Mouse (Mus musculus) liver, postnatal 0 days (tissue): ENCODE measurements at regions not wholly inside any gene's neighbourhood (a gene's known extent, or its start where the extent isn't known, plus 50 kb on each side); places are given as distances from the start of the nearest gene placed in this dataset.

ENCODE experiments used
- ATAC-seq: fragments of 200-750 bp; cut with Nextera tagmentation; 2 replicates; pipeline ENCODE4 v1.8.0; 2017; ENCODE audit warnings: mild to moderate bottlenecking, moderate library complexity
- DNase-seq: peaks from one replicate; pipeline ENCODE4 v3.0.0-alpha.2; 2016
- H3K27ac ChIP-seq: fragments of 300-500 bp; sonication (generic); 2 replicates; pipeline ENCODE4 v1.5.1; 2014; ENCODE audit warnings: antibody characterized with exemption, moderate library complexity, mild to moderate bottlenecking, low read depth
- H3K27me3 ChIP-seq: fragments of 300-500 bp; sonication (generic); 2 replicates; pipeline ENCODE4 v1.6.1; 2014; ENCODE audit warnings: low read length, control low read depth, mixed read lengths; ENCODE audit not compliant: insufficient read depth
- H3K36me3 ChIP-seq: fragments of 300-500 bp; sonication (generic); replicated peaks from 2 replicates; pipeline ENCODE4 v1.6.1; 2014; ENCODE audit warnings: mild to moderate bottlenecking, control low read depth, low read length, moderate library complexity, mixed read lengths; ENCODE audit not compliant: insufficient read depth
- H3K4me1 ChIP-seq: fragments of 300-500 bp; sonication (generic); 2 replicates; pipeline ENCODE4 v1.6.1; 2014; ENCODE audit warnings: antibody characterized with exemption, mild to moderate bottlenecking, control low read depth; ENCODE audit not compliant: insufficient read depth
- H3K4me2 ChIP-seq: fragments of 300-500 bp; sonication (generic); 2 replicates; pipeline ENCODE4 v1.6.1; 2014; ENCODE audit warnings: low read depth, mild to moderate bottlenecking, low read length, moderate library complexity, mixed read lengths
- H3K4me3 ChIP-seq: fragments of 300-500 bp; sonication (generic); 2 replicates; pipeline ENCODE4 v1.5.1; 2014; ENCODE audit warnings: low read depth, low read length
- H3K9ac ChIP-seq: fragments of 300-500 bp; sonication (generic); replicated peaks from 2 replicates; pipeline ENCODE4 v1.6.1; 2014; ENCODE audit warnings: mild to moderate bottlenecking, moderate library complexity
- H3K9me3 ChIP-seq: fragments of 300-500 bp; sonication (generic); 2 replicates; pipeline ENCODE4 v1.6.1; 2016; ENCODE audit warnings: mild to moderate bottlenecking, control low read depth, low read length, mixed read lengths
- CTCF ChIP-seq: sonication (generic); IDR thresholded peaks from 2 replicates; pipeline ENCODE4 v1.5.1; 2016; ENCODE audit warnings: antibody characterized with exemption, low read depth
- EP300 ChIP-seq: IDR thresholded peaks from 2 replicates; pipeline ENCODE4 v1.6.1; 2016; ENCODE audit warnings: antibody characterized with exemption, low read depth, mild to moderate bottlenecking
- WGBS: fragments of 180-500 bp; shearing (Covaris S2); extraction: QIAGEN DNeasy Blood & Tissue Kit; methylation state at CpG from one replicate; pipeline ENCODE4 v1.1.7; 2014; ENCODE audit not compliant: insufficient replicate concordance; 5-methylcytosine and 5-hydroxymethylcytosine counted together

GRCm38 (mm10) chr15:11586384-11586783 lies 186.9 kb upstream of the Tars start:
- ATAC-seq (no peak), DNase-seq (no peak)
- TF ChIP-seq CTCF (no peak), EP300 (no peak)
- 66% methylated on average over 2 of the region's 2 CpGs for WGBS
- Histone ChIP-seq H3K4me3 (no peak overlapping the region), H3K9me3 (no peaks in the 10 kb centered on the region), H3K27ac (no peak overlapping the region), H3K9ac (no peak overlapping the region), H3K36me3 (no peaks in the 10 kb centered on the region), H3K4me1 (no peaks in the 10 kb centered on the region), H3K4me2 (no peak overlapping the region), H3K27me3 (no peaks in the 10 kb centered on the region)

- no peaks in the 10 kb centered on the region for H3K4me1 ChIP-seq
- H3K27ac ChIP-seq: no peak overlapping the region
- WGBS: 71% methylated on average over 2 of the region's 2 CpGs
- H3K27me3 ChIP-seq: no peaks in the 10 kb centered on the region
- no peak for TF ChIP-seq EP300
- no peak for TF ChIP-seq CTCF
- no peaks in the 10 kb centered on the region for H3K36me3 ChIP-seq
- H3K4me3 ChIP-seq: no peak overlapping the region
- H3K9me3 ChIP-seq: no peaks in the 10 kb centered on the region
- DNase-seq: no peak
- ATAC-seq: no peak
- H3K4me2 ChIP-seq: no peak overlapping the region
- no peak overlapping the region for H3K9ac ChIP-seq
Measured at GRCm38 (mm10) chr15:11584155-11584554, 184.7 kb upstream of the Tars start.

GRCm38 (mm10) chr15:11578331-11578730 lies 178.9 kb upstream of the Tars start:
- ATAC-seq: no peak
- H3K4me1 ChIP-seq: no peaks in the 10 kb centered on the region
- TF ChIP-seq CTCF (no peak), EP300 (no peak)
- H3K9ac ChIP-seq: no peak overlapping the region
- no peak overlapping the region for H3K4me2 ChIP-seq
- DNase-seq: no peak
- H3K27ac ChIP-seq: no peak overlapping the region
- no peaks in the 10 kb centered on the region for H3K27me3 ChIP-seq
- no peak overlapping the region for H3K4me3 ChIP-seq
- H3K9me3 ChIP-seq: no peaks in the 10 kb centered on the region
- 75% methylated on average over 1 of the region's 1 CpGs for WGBS
- no peaks in the 10 kb centered on the region for H3K36me3 ChIP-seq

GRCm38 (mm10) chr15:11574359-11574758 lies 174.9 kb upstream of the Tars start:
- DNase-seq (no peak), ATAC-seq (no peak)
- no peaks in the 10 kb centered on the region for H3K4me1 ChIP-seq
- no peaks in the 10 kb centered on the region for H3K9me3 ChIP-seq
- H3K4me2 ChIP-seq: no peak overlapping the region
- no peak for TF ChIP-seq CTCF
- no peak for TF ChIP-seq EP300
- no peaks in the 10 kb centered on the region for H3K27me3 ChIP-seq
- no peak overlapping the region for H3K4me3 ChIP-seq
- H3K9ac ChIP-seq: no peak overlapping the region
- H3K27ac ChIP-seq: no peak overlapping the region
- WGBS: 70% methylated on average over 2 of the region's 2 CpGs
- H3K36me3 ChIP-seq: no peaks in the 10 kb centered on the region

- Histone ChIP-seq H3K4me3 (no peak overlapping the region), H3K36me3 (no peaks in the 10 kb centered on the region), H3K9ac (no peak overlapping the region), H3K4me2 (no peak overlapping the region), H3K9me3 (no peaks in the 10 kb centered on the region), H3K4me1 (no peaks in the 10 kb centered on the region), H3K27me3 (no peaks in the 10 kb centered on the region), H3K27ac (no peak overlapping the region)
- WGBS: 86% methylated on average over 2 of the region's 2 CpGs
- no peak for DNase-seq
- no peak for ATAC-seq
- TF ChIP-seq CTCF (no peak), EP300 (no peak)
Measured at GRCm38 (mm10) chr15:11573496-11573895, 174.0 kb upstream of the Tars start.

GRCm38 (mm10) chr15:11572063-11572462 lies 172.6 kb upstream of the Tars start:
- Histone ChIP-seq H3K27me3 (no peaks in the 10 kb centered on the region), H3K9ac (no peak overlapping the region), H3K36me3 (no peaks in the 10 kb centered on the region), H3K4me3 (no peak overlapping the region), H3K27ac (no peak overlapping the region), H3K4me1 (no peaks in the 10 kb centered on the region), H3K9me3 (no peaks in the 10 kb centered on the region), H3K4me2 (no peak overlapping the region)
- ATAC-seq (no peak), DNase-seq (no peak)
- WGBS: 74% methylated on average over 4 of the region's 4 CpGs
- TF ChIP-seq EP300: no peak
- no peak for TF ChIP-seq CTCF

- H3K27ac ChIP-seq: no peak overlapping the region
- no peaks in the 10 kb centered on the region for H3K36me3 ChIP-seq
- no peak overlapping the region for H3K4me3 ChIP-seq
- H3K4me2 ChIP-seq: no peak overlapping the region
- no peak for TF ChIP-seq EP300
- TF ChIP-seq CTCF: no peak
- H3K4me1 ChIP-seq: no peaks in the 10 kb centered on the region
- DNase-seq: no peak
- 27% methylated on average over 10 of the region's 10 CpGs for WGBS
- no peaks in the 10 kb centered on the region for H3K27me3 ChIP-seq
- no peak overlapping the region for H3K9ac ChIP-seq
- H3K9me3 ChIP-seq: no peaks in the 10 kb centered on the region
- no peak for ATAC-seq
Measured at GRCm38 (mm10) chr15:11565503-11566031, 166.1 kb upstream of the Tars start.
